Mouse (Mus musculus) right cerebral cortex, adult 2 months (tissue): Measurements from ENCODE around the gene Slc5a11.

ENCODE experiments used
- DNase-seq, 2 experiments: peaks; one replicate each; pipeline ENCODE4 v3.0.0; 2021 to 2022; ENCODE audit warnings: low spot score in 2 of 2

Slc5a11 gene

DNA sequence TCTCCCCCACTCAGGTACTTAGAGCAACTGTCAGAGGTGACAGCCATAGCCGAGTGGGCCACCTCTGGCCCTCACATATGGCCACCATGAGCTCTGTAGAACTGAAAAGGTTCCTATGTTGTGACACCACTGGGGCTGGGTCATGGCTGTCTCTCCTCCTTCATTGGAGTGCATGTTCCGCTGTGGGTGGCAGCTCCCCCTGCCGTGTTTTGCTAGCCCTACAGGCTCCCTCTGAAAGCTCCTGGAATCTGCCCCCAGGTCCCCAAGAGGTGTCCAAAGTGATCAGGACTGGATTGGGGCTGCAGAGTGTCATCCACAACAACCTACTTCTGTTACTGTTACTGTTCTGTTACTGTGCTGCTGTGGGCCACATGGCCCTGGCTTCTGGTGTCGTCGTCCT lies 2.3 kb upstream of the Slc5a11 start:
- DNase-seq: no peak

DNA sequence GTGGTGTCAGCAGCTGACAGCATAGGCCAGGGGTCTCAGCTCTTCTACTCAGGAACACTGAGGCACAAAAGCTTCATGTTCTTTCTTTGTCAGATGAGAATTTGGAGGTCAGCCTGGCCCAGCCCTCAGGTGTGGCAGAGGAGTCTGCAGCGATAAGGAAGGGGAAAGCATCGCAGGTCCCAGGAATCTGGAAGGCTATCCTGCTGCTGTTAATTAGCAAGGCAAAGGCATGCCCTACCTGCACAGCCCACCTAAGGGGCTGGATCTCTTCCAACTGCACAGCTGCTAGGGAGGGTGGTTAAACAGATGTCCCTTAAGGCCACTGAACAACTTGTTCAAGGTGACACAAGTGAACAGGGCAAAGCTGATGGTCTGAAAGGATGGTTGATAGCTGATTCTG lies 558 bp downstream of the Slc5a11 start:
- DNase-seq: no peak

DNA sequence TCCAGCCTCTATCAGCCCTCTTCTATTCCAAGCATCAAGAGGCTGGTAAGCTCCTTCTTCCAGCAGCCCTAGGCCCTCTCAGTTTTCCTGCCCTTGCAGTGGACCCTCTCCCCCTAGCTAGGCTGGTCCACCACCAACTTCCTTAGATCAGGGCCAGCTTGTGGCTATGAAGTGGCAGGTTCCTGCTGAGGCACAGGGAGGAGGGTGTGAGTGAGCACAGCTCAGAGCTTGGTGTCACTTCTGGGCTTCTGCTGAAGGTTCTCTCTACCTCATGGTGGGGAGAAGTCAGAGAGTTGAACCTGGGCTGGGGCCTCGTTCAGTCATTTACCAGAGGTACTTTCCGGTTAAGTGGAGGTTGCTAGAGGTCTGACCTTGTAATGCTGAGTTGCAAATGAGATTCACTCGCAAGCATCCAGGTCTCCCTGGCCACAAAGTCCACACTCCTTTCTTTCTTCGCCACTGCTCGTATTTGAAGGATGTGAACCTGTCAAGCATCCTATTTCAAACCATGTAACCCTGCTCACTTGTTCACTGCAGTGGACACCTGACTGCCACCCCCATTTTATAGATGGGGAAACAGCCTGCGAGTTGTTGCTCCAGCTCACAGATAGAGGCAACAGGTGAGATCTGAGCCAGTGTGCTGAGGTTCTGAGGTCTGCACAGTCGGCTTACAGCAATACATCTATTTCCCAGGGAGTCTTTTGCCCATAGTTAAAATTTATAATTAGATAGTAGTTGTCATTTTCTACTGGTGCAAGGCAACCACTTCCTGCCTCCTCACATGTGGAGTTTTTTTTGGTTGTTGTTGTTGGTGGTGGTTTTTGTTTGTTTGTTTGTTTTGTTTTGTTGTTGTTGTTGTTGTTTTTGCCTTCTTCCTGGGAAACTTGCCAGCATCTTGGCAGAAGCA lies 3.1 kb downstream of the Slc5a11 start:
- DNase-seq: no peak

DNA sequence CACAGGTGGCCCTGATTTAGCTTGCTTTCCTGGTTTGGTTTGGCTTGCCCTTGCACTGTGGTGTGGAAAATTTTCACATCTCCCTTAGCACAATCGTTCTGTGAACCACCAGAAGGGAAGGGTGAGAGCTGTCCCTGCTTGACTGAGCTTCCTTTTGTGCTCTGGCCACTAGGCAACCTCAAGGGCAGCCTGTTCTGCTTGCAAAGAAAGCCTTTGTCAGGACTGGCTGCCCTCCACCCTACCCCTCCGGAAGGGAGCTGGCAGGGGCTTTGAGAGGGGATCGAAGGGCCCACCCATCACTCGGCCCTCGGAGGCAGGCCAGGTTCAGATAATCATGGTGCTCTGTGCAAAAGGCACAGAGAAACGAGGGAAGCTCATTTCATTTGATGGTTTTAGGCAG lies 4.0 kb downstream of the Slc5a11 start:
- no peak for DNase-seq

DNA sequence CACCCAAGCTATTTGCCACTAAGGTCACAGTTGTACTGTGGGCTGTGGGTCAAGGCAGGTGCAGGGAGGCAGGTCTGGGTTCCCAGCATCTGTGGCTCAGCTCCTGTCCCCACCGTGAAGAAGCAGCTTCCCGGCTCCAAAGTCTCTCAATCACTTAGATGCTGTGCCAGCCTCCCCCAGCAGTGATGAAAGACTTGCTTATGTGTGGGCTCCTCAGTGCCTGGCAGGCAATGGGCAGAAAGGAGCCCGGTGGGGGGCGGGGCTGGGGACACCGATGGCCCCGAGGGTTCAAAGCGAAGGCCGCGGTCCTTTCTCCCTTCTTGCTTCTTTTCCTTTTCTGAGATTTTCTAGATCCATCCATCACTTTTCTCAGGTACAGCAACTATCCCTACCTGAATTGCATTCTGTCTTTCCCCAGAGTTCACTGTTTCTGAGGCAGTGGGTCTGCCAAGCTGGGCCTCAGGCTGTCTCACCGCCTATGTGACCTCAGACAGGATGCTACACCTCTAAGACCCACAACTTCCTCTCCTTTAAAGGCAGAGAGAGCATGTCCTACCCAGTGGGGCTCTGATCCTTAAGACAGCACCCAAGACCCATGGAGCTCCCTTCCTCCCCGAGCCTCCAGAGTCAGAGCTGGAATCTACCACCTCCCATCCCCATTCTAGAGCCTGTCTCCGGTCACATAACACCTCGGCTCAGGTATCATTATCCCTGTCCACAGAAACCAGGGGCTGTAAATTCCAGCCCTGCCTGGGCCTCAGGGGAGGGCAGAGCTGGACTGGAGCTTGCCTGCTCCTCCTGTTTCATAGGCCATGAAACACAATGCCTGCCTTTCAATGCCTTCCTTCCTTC lies 5.4 kb downstream of the Slc5a11 start:
- no peak for DNase-seq

DNA sequence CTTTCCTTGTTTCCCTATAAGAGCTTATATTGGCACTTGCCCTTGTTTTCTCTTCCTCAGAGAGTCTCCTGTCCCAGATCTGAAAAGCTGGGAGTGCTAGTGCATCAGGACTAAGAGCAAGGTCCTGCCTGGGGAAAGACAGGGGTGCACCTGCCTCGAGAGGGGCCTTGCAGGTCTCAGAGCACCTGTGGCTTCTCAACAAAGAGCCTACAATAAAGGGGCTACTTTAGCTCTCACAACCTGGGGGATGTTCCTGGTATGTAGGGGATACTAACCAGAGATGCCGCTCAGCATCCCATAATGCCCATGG lies 6.0 kb downstream of the Slc5a11 start:
- no peak for DNase-seq

DNA sequence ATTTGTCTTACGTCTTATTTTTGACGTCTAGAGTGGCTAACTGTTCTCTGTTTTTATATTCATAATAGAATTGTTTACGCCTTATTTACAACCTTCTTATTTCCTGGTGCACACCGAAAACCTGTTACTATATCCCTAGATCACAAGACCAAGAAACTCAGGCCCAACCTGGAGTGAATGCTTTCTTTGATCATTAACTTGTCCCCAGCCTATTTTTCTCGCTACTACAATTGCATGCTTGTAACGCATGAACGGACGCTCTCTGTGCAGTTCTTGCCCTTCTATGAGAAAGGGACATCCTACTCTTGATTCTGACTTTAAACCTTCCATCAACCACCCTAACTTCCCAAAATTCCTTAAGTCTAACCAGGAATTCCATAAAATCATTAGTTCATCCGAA lies 9.5 kb downstream of the Slc5a11 start:
- DNase-seq: no peak

DNA sequence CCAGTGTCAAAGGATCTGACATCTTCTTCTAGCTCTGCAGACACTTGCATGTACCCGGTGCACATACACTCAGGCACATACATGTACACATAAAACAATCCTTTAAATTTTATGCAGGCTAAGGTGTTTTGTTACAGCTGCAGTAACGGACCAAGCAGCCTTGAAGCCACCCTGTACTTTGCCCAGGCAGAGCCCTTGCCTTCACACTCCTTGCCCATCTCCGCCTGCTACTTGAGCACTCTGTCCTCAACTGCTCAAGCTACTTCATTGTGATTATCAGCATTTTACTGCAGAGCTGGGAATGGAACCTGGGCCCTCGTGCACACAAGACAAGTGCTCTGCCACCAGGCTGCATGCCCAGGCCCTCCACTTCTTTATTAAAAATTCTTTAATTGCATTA lies 10.6 kb downstream of the Slc5a11 start:
- DNase-seq: no peak

DNA sequence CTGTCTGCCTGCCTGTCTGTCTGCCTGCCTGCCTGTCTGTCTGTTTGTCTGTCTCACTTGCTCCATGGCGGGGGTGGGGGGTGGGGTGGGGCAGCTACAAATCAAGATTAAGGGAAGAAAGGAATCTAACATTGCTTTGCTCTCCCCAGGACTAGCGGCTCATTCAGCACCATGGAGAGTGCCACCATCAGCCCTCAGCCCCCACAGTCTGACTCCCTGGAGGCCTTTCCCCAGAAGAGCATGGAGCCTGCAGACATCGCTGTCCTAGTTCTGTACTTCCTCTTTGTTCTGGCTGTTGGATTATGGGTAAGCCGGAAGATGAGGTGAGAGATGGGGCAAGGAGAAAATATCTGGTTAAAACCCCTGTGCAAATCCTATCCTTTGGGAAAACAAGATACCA lies 20.9 kb downstream of the Slc5a11 start:
- DNase-seq: no peak

DNA sequence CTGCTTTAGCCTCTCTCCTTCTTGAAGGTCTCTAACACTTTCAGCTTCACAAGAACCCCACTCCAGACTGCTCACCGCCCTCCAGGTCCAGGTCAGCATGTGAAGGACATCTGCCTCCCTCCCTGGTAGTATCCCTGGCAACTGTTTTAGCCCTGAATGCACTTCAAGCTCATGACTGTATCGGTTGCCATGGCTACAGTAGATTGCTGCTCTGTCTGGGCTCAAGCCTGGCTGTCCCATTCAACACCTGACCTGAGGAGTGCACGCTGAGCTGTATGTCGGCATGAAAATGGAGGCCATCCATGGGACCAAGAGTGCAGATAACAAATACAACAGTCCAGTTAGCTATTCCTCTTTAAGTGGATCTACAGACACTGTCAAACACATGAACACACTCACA lies 24.0 kb downstream of the Slc5a11 start:
- no peak for DNase-seq

DNA sequence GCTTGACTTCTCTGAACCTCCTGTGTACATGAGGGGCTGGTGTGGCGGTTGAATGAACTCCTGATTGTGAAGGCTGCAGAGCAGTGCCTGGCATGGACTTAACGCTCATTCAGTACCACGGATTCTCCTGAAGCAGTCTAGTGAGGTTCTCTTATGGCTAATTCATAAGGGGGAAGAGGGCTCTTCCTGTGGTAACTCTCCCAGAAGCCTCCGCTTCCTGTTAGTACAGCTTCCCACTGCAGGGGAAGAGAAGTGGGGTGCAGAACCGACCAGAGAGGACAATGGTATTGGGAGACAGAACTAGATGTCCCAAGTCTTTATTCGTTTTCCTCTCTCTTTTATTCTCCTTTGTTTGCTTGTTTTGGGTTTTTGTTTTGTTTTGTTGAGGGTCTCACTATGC lies 25.5 kb downstream of the Slc5a11 start:
- DNase-seq: no peak

DNA sequence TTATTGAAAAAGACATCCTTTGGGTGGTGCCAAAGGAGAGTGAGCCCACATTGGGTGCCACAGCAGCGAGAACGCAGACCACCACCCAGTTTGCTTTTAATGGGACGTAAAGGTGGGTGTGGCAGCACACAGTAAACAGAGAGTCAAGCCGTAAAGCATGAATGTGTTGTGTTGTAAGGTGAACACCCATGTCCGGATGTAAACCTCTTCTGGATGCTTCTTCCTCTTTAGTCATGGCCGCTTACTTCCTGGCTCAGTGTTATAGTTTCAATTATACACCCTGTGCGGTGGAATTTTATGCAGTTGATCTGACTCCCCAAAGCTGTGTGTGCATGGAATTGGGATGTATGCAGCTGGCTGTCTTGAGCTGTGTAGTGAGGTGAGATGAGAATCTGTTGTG lies 27.7 kb downstream of the Slc5a11 start:
- no peak for DNase-seq

DNA sequence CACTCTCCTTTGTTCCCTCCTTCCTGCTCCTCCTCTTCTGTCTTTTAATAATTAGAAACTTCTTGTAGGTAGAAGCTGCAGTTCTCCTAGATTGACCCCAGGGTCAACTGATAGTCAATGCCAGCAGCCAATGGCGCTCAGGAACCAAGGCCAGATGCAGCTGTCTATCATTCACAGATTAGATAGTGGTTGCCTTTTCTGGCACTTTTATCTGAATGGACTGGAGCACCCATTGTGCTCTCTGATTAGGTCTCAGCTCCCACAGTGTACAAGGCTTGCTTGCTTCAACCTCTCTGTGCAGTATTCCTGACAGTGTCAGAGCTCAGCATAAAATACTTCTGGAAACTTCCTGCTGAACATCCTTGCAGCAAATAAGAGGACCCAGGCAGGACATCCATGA lies 30.3 kb downstream of the Slc5a11 start:
- DNase-seq: no peak

DNA sequence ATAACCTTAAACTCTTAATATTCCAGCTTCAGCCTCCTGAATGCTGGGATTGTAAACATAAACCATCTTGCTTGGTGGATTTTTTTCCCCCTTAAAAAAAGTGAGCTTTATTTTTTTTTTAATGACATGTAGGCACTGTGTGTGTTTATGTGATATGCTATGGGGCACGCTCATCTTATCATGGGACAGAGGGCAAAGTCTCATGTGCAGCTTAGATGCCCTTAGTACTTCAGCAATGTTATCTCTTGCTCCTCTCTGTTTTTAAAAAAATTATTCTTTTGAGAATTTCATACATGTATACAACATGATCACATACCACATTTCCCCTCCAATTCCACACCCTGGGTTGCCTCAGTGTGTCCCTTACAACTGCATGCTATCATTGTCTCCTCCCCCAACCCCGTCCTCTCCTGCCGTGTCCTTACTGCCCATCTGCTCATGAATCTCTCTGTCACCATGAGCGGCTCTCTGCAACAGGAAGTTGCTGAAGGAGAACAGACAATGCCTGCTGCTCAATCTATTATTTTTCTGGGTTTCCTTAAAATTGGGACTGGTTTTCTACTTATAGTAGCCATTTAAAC lies 32.0 kb downstream of the Slc5a11 start:
- no peak for DNase-seq

DNA sequence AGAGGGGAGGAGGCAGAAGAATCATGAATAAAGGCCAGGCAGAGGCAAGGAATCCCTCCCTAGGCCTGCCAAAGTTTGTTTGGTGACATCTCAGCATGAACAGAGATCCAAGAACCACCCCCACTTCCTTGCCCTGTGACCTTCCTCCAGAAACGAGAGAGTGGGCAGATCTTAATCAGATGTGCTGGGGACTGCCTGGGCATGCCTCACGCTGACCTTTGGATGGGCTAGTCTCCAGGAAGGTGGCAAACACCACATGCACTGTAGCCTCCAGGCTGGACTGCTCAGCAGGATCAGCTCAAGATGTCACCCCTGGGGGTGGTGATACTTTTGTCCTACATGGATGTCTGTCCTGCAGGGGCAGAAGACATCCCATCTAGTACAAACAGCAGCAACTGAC lies 33.6 kb downstream of the Slc5a11 start:
- DNase-seq: no peak

DNA sequence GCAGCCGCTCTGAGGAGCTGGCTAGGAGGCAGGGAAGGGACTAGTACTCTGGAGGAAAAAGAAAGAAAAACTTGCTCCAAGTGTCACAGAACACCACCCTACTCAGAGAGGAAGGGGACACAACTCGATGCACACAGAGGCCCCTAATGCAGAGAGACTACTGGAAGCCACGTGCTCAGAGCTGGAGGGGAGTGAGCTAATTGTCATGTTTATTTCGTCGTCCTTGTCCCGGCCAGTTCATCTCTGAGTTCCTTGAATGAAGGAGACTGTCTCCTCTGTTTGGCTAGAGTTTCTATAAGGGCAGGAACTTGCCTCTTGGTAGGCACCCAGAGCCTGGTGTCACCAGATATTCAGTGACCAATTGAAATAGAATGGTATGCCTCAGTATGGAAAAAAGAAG lies 36.8 kb downstream of the Slc5a11 start:
- no peak for DNase-seq

DNA sequence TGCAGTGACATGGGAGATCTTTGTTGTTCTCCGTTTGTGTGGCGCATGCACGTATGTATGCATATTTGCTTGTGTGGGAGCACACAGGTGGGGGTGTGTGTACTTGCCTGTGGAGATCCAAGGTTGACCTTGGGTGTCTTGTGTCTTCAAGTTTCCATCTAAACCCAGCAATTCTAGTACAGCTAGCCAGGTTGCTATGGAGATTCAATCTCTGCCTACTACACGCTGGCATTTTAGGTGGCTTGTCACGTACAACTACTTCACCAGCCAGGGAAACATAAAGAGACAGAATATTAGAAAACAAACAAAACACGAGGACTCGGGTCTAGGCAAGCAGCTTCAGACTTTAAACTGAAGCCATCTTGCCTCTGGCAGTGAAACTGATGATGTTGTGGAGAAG lies 38.8 kb downstream of the Slc5a11 start:
- DNase-seq: no peak

DNA sequence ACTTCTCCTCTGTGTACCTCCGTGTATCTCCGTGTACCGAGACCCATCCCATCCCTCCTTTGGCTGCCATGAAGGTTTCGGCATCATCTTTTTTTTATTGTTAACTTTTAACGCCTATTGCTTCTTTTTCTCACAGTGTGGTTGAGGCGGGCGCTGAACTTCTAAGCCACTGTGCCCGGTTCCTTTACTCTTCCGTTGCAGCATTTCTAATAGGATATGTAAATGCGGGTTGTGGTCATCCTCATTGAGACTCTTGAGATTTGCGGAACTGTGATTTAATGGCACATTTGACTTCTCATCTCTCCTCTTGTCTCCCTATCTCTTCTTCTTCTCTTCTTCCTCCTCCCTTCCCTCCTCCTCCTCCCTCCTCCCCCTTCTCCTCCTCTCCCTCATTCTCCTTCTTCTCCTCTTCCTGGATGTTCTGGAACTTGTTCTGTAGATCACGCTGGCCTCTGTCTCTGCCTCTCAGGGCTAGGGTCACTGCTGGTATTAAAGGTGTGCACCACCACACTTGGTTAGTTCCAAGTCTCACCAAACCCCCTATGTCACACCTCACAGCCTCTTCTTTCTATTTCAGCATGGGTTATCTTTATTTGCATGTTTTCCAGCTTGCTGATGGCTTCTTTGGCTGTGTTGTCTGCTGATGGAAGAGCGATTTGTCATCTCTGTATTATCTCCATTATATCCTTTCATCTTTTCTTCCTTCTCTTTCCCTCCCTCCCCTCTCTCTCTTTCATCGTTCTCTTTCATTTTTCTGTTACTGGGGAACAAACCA lies 39.8 kb downstream of the Slc5a11 start:
- no peak for DNase-seq

DNA sequence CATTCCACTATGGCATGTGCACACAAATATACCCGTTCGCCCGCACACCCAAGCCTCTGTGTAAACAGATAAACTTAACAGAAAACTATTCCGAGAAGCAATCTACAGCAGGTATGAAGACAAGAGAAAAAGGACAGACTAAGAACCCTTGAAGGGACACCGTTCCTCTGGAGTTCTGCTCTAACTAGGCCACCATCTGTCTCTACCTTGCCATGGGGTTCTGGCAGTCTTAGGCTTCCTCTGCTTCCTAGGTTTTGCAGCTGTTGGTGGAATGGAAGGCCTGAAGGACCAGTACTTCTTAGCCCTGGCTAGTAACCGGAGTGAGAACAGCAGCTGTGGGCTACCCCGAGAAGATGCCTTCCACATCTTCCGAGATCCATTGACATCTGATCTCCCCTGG lies 43.5 kb downstream of the Slc5a11 start:
- no peak for DNase-seq

DNA sequence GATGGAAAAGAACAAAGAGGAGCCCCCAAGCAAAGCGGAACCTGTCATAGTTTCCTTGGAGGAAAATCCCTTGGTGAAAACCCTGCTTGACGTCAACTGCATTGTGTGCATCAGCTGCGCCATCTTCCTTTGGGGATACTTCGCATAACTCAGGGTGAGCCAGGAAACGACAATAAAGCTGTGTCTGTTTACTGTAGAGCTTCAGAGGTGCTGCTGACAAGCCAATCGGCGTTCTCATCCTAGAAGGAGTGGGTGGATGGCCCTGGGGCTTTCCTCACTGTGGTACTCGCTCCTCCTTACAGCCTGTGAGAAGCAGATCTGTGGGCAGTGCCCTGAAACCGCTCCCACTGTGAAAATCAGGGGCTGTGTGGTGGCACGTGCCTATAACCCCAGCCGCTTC lies 58.5 kb downstream of the Slc5a11 start:
- DNase-seq: no peak

DNA sequence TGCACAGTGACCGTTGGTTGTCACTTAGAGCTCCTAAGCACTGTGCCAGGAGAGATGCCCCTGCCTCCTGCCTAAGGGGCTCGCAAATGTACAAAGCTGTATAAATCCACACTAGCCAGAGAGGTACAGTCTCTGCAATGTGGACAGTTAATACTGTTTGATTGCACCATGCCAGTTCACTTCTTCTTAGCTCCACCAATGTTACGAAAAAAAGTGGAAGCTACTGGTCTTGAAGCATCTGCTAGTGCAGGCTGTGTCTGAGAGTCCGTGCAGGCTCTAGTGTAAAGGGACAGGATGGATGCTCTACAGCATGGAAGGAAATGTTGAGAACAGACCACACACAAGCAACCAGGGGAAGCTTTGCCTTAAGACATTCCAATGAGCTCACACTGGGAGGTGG lies 62.0 kb downstream of the Slc5a11 start:
- no peak for DNase-seq

DNA sequence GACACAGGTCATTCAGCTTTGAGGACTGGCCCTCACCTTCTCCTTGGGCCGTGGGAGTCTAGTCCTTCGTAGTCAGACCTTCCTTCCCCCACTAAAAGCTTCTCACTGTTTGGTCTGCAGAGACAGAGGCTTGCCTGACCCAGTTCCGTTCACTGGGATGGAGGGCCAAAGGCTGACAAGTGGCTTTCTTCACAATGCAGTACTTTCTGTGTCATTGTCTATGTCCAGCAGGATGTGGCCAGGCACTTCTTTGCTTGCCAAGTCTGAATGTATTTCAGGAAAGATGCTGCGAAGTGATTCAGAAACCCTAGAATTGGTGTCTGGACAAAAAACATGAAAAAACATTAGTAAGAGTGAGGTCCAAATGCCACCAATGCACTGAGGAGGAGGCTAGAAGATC lies 65.2 kb downstream of the Slc5a11 start:
- no peak for DNase-seq
